Mouse (Mus musculus) heart, adult 9 months (tissue): ENCODE data around the gene Ripor2.
A peak's percentile ranks its signal among the peaks of the same experiment; 100 is the strongest.

ENCODE experiments used
- DNase-seq, 2 experiments: peaks; one replicate each; pipeline ENCODE4 v3.0.0; 2022; ENCODE audit warnings: low spot score in 2 of 2

The Ripor2 gene

GRCm38 (mm10) chr13:24646324-24646723, 64.3 kb downstream of the Ripor2 start:
- no peak for DNase-seq

DNA sequence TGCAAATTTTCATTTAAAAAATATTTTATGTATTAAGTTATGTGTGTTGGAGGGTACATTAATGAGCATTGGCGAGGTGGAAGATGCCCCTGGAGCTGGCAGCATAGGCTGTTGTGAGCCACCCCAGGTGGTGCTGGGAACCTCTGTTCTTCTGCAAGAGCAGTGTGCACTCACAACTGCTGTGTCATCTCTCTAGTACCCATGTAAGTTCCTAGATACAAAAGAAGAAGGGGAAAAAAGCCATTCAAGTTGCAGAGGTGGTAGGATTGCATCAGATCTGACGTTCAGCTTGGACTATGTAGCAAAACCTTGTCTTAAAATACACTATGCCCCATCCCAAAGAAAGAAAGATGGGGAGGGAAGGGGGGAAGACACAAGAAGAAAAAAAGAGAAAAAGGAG, 65.5 kb downstream of the Ripor2 start:
- DNase-seq, result no peak

GRCm38 (mm10) chr13:24648027-24648426, 66.0 kb downstream of the Ripor2 start:
- DNase-seq, result no peak

DNA sequence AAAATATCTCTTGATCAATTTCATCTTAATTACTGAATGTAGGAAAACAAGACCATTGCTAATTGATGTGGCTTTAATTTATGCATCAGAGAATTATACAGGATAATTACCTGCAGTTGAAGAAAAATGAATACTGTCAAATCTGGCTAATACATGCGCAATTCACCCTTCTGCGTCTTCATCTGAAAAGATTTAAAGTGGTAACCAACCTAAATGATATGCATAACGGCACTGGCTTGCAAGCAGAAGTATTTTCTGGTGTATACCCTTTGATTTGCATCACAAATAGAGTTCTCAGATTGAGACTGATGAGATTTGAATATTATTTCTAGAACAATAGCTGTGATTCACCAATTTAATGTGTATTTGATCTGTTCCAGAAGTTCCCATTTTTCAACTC, 66.7 kb downstream of the Ripor2 start:
- DNase-seq, result no peak

GRCm38 (mm10) chr13:24649099-24649498, 67.1 kb downstream of the Ripor2 start:
- DNase-seq, result no peak

DNA sequence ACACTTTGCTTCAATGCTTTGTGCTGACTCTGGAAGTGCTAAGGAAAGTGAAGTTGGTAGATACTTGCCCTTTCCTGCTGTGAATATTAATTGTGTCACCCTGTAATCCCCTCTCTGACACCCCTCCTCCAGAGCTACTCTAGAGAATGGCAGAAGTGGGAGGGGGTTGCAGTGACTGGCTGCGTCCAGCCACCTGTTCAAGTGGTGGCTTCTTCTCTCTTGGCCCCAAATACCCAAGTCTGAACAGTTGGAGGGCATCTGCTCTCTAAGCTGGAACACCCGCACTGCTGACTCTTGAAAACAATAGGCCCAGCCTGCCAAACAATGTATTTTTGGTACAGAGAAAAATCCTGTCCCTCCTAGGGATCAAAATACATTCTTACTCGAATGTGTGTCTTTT, 69.0 kb downstream of the Ripor2 start:
- no peak for DNase-seq

GRCm38 (mm10) chr13:24654919-24655635, 73.1 kb downstream of the Ripor2 start:
- DNase-seq, result no peak

DNA sequence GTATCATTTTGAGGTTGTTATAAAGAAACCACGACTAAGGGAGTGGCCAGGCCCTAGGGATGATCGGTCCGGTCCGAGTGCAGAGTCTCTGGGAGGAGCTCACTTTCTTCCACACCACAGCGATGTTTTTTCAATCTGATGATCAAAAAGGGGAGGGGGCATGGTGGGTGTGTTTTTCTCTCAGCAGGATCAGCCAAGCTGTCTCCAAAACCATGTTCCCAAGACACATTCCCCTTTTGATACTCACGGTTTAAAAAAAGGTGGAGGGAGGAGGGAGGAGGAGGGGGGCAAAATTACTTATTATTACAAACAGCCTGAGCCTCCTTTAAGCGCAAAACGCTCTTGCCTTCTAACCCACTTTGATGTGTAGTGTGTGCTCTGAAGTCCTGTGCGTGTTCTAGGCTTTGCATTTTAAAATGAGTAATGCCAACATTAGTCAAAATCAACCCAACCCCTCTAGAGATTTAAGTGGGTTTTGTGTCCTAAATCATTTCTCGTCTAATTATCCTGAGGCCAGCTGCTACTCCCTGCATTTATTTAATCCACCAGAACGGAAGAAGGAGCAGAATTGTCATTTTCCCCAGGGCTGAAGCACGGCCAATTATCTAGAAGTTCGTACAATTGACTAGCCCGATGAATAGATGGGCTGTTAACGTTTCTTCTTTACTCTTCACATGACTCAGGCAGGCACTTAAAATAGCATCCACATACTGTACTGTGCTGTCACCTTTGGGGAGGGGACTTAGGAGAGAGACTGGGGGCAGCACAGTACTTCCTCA, 74.9 kb downstream of the Ripor2 start:
- no peak for DNase-seq

DNA sequence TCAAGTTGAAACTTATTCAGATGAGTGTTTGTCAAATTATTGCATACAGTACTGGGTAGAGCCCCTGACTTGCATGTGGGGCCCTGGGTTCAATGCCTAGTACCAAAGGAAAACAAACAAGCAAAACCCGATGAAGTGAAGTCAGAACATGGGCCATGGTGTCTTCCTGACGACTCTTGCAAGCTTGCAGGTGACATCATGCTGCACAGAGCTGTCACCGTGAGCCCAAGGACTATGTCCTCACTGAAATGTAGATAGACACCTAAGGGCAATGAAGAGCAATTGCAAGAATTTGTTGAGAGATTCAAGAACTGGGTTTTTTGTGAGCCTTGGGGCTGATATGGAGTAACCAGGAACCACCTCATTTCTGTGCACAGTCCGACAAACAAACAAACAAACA, 84.8 kb downstream of the Ripor2 start:
- no peak for DNase-seq

- no peak for DNase-seq
These were observed 86.6 kb downstream of the Ripor2 start for GRCm38 (mm10) chr13:24668556-24668955.

DNA sequence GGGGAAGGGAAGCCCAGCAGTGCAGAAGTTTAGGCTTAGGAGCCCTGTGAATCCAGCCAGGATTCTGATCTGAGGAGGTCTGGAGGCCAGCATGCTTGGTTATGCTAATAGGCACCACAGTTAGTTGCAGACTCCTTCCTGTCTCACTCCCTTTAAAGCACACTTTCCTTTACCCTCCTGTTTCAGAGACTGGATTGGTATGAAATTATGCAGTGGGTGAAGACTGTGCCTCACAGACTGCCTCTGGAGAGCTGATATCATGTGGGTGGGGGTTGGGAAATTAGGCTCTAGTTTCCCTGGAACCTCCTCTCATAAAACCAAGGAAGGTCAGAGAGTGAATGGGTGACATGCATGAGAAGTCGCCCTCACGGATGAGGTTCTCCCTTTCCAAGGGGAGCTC, 88.7 kb downstream of the Ripor2 start:
- no peak for DNase-seq

DNA sequence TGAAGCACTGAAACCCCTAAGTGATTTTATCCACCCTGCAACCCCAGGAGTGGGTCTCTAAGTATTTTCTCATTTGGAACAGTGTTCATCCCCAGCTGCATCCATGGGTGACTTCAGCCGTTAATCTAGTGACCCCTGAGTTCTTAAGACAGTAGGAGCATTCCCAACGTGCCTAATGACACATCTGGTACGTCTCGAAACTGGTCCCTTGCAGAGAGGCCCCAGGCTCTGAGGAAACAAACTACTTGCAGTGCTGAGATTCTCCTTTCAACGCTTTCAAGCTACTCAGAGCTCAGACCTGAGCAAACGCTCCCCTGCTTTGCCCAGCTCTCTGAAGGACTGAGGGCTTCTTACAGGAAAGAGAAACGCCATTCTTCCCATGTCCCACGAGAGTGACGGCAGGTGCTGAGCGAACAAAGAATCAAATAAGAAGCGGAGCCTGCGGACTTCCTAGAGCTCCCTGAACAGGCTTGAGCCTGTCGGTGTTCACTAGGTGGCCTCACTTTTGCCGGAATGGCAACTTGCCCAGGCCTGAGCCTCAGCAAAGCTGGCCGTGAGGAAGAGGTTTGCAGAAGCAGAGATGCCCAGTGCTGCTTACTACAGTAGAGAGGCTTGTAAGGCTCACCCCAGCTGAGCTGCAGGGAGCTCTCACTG, 97.2 kb downstream of the Ripor2 start:
- no peak for DNase-seq

- DNase-seq, result no peak
These were observed 99.0 kb downstream of the Ripor2 start for GRCm38 (mm10) chr13:24680951-24681350.

GRCm38 (mm10) chr13:24682346-24682745, 100.4 kb downstream of the Ripor2 start:
- no peak for DNase-seq

- no peak for DNase-seq
These were observed 102.5 kb downstream of the Ripor2 start for GRCm38 (mm10) chr13:24684503-24684902.

DNA sequence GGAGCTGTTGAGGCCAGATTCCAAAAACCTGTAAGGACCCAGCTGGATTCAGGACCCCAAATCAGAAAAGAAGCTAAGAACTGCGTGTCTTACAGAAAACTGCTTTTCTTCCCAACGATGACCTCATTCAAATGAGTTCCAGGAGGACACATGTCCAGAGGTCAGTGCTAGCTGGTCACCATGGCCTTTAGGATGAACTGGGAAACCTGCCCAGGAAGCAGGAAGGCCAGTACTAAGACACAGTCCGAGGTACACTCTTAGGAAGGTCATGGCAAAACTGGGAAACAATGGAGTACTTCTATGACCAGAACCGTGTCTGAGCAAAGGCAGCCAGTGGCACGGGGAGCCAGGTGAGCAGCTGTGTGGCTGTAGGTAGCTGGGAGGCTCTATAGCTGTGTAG, 103.9 kb downstream of the Ripor2 start:
- no peak for DNase-seq

- DNase-seq, result peak; percentile 30 to 77
These were observed 105.0 kb downstream of the Ripor2 start for GRCm38 (mm10) chr13:24686705-24687665.

DNA sequence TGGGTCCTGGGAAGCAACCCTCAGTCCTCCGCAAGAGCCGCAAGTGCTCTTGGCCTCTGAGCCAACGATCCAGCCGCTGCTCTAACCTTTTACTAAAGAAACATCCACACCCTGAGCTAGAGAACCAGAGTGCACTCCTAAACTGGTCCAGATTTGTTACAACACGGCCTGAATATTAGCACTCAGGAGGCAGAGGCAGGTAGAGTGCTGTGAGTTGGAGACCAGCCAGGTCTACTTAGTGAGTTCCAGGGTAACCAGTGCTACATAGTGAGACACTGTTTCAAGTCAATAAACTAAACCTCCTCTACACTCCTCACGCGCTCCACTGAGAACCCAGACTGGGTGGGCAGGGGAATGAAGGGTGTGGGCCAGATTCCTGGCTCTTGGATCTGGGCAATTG, 111.3 kb downstream of the Ripor2 start:
- no peak for DNase-seq

GRCm38 (mm10) chr13:24698746-24699145, 116.8 kb downstream of the Ripor2 start:
- DNase-seq, result no peak

- no peak for DNase-seq
These were observed 120.1 kb downstream of the Ripor2 start for GRCm38 (mm10) chr13:24702128-24702527.

- DNase-seq, result no peak
These were observed 127.8 kb downstream of the Ripor2 start for GRCm38 (mm10) chr13:24709656-24710396.
